Mouse (Mus musculus): ENCODE results near the gene Ccdc60.

DNA sequence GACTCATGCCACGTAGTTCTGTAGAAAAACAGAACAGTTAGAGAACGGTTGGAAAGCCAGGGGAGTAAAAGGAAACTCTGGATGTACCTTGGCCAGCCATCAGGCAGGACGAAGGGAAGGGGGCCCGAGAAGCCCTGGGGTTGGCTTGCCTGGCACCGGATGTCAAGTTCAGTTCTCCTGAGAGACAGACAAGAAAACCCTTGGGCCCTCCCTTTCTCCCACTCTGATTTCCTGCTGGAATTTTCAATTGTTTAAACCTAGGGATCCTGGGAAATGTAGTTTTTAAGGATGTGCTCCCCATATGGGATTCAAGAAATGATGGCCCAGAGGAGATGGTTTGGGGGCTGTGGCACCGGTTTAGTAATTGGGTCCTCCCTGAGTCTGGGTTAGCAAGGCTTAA is 60.4 kb downstream of the Ccdc60 start:
- TF ChIP-seq MAFK (IDR thresholded peaks at IDR 0.05; ENCODE audit: insufficient read depth, low read depth, low read length) (no peak), ZNF384 (IDR thresholded peaks at IDR 0.05; ENCODE audit: low read depth, low read length) (no peak)
